Mouse (Mus musculus) megakaryocyte progenitor cell, adult 5-6 weeks (primary cell): ENCODE measurements at regions not wholly inside any gene's neighbourhood (a gene's known extent, or its start where the extent isn't known, plus 50 kb on each side); places are given as distances from the start of the nearest gene placed in this dataset.

Experiments used
- ATAC-seq: replicated peaks from 2 replicates; pipeline ENCODE4 v1.8.0; 2016; ENCODE audit warnings: mild to moderate bottlenecking, moderate TSS enrichment, inconsistent platforms; ENCODE audit not compliant: poor library complexity

DNA sequence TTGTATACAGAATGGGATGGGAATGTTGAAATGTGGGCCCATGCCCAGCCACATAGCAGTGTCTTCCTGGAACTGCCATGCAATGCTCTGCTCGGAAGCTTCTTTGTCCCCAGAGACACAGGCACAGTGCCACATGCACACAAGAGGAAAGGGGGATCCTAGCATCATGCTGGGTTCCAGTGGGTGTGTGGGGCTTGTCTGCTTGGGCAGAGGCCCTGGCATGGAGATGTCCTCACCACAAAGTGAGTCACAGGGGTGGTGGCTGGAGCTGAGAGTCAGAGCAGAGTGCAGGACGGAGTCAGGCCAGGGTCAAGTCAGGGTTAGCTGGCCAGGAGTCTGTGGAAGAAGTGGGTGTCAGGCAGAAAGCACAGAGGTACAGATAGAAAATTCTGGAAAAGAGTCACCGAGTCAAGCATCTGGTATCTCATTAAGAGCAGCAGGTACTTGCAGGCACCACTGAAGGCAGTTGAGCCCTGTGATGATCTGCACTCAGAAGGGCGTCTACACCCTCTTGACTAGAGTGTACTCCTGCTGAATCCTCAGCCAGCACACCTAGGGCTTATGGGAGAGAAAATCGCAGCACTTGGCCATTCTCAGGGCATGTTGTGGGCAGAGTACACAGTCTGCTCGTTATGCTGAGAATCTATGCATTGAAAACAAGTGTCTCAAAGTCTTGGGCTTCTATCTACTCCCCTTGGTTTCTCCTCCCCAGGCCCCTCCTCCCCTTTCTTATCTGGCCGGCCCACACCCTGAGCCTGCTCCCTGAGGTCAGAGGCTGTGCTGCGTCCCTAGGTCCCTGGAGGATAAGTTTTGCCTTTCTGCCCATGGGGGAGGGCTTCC lies 85.3 kb downstream of the Ackr3 start:
- peak; percentile 94 for ATAC-seq

DNA sequence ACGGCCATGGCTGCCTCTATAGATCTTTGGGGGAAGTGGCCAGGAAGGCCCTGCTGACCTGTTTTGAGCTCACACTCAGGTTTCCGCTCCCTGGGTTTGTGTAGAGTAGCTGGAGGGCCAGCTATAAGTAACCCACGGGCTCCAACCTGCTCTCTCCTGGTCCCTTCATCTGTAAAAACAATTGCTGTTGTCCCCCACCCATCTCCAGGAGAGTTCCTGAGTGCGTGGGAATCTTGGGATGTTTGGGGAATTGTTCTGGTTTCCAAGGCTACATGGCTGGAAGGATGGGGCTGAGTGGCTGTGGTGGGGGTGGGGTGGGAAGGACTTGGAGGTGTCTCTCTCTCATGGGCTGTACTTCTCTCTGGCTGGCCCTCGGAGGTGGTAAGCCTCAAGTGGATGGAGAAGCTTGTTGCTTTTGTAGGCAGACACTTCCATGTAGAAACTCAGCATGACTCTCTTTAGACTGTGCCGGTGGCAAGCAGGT lies 86.0 kb downstream of the Ackr3 start:
- peak; percentile 10; the same call in 1 of the 2 replicates for ATAC-seq

DNA sequence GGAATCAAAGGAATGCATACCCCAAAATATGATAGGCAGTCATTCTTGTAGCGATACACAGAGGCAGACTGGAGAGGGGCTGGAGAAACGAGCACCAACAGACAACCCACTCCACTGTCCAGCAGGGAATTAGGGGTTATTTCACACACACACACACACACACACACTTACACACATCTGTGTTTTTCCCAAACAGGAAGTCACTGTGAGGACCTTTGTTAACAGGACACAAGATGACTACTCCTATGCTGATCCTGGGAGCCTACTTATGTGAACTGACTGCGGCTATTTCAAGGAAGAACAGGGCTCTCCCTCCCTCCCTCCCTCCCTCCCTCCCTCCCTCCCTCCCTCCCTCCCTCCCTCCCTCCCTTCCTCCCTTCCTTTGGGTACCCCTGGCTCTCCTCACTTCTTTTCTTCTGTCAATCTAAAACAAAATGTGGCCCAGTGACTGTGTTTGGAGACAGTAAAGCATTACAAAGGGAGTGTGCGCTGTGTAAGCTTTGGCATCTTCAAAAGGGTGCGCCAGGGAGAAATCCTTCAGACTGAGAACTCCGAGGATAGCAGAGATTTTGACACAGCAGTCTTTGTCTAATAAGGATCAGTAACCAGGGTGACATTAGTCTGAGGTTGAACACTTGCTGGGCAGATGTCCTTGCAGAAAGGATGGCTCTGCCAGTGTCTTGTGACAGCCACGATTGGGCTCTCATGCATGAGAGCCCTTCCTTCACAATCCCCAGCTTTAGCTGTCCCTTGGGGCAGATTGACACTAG lies 86.8 kb downstream of the Ackr3 start:
- ATAC-seq: no peak

GRCm38 (mm10) chr1:90291256-90291655 lies 87.5 kb downstream of the Ackr3 start:
- no peak for ATAC-seq

GRCm38 (mm10) chr1:90297751-90298150 lies 94.0 kb downstream of the Ackr3 start:
- ATAC-seq: no peak

- no peak for ATAC-seq
Measured at GRCm38 (mm10) chr1:90300229-90300628, 96.4 kb downstream of the Ackr3 start.

DNA sequence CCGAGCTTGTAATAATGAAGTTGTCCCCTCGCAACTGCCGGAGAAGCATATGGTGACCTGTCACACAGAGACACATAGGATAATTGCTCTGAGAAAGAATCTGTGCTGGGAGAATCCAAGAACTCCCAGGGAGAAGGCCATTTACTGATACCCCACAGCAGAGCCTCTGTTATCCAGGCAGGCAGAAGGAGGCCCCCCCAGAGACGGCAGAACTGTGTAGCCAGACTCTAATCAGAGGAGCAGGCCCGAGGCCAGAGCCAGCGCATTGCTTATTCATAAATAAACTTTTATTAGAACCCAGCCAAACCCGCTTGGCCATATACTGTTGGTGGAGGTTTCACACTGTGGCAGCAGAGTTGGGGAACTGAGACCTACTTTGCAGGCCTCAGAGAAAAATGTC lies 100.6 kb downstream of the Ackr3 start:
- ATAC-seq: no peak

- no peak for ATAC-seq
Measured at GRCm38 (mm10) chr1:90311016-90311415, 107.2 kb downstream of the Ackr3 start.

- no peak for ATAC-seq
Measured at GRCm38 (mm10) chr1:90311649-90312442, 108.1 kb downstream of the Ackr3 start.

DNA sequence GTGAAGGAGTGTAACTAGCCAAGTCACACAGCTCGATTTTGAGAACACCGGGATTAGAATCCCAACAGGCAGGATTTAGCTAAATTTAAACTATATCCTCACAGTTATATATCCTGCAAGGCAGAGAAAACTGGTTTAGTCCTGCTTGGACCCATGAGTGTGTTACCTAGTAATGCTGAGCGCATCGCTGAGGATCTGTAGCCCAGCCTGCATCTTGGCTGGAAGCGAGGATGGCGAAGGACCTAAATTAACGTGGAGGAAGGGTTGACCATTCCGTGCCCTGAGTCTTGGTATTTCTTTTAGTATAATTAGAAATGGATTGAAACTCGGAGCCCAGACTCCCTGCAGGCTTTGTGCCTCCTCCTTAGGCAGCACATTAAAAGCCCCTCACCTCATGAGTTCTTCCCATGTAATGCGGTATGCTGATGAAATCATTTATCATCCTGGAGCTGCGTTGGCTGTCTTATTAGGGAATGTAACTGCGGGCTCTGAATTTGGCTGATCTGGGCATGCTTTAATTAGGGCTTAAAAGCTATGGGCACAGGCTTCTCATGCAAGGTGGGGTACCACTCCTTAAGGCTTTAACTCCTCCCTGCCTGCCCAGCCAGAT lies 110.1 kb downstream of the Ackr3 start:
- no peak for ATAC-seq

- no peak for ATAC-seq
Measured at GRCm38 (mm10) chr1:90317902-90318301, 114.1 kb downstream of the Ackr3 start.

DNA sequence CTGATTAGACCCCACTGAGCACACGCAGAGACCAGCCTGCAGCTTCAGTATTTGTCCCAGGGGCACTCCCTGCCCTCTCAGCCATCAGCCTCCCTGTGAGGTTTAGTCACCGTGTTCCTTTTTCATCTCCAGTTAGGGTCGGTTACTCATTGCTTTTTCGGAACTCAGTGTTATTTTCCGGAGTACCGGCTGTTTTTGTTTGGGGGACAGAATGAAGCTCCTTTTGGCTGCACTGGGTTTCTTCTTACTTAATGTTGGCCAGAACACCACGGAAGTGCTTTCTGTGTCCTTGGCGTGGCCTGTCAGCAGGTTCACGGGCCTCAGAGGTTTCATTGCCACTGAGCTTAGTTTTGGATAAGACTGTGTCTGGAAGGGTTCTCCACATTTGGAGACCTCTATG lies 114.7 kb downstream of the Ackr3 start:
- ATAC-seq: no peak

- ATAC-seq: no peak
Measured at GRCm38 (mm10) chr1:90320518-90320917, 116.7 kb downstream of the Ackr3 start.

DNA sequence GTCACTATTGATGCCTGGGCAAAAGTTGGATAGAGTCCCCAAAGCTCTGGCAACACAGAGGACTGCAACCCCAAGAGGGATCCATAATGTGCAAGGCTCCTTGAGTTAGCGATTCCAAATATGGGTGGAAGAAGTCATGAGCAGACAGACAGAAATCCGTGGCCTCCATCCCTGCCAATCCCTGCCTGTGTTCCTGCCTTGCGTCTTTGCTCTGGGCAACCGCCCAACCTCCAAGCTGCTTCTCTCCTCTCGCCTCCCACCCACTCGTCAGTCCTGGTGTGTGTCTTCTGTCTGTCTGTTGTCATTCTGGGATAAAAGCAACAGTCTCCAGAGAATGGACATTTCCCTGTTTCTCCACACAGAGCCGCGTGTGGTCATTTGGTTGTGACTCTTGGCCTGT lies 117.7 kb downstream of the Ackr3 start:
- ATAC-seq: no peak

DNA sequence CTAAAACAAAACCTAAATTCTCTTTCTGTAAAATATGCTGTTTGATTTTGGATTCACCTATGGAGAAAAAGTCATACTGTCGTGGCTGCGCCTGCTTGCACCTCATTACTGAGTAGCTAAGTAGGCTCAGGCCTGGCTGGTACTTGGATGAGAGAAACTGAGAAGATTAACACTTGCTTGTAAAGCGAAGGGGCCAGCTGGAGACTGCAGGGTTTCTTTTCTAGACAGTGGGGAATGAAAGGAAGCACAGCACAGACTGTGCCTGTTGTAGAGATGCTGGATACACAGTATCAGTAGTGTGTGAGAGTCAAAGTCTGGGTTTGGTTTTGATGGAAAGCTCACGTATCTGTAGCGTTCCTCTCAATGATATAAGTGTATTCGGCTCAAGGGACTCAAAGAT lies 123.5 kb downstream of the Ackr3 start:
- ATAC-seq: no peak

GRCm38 (mm10) chr1:90332531-90332930 lies 128.8 kb downstream of the Ackr3 start:
- no peak for ATAC-seq

GRCm38 (mm10) chr1:90333676-90334430 lies 130.1 kb downstream of the Ackr3 start:
- ATAC-seq: no peak

DNA sequence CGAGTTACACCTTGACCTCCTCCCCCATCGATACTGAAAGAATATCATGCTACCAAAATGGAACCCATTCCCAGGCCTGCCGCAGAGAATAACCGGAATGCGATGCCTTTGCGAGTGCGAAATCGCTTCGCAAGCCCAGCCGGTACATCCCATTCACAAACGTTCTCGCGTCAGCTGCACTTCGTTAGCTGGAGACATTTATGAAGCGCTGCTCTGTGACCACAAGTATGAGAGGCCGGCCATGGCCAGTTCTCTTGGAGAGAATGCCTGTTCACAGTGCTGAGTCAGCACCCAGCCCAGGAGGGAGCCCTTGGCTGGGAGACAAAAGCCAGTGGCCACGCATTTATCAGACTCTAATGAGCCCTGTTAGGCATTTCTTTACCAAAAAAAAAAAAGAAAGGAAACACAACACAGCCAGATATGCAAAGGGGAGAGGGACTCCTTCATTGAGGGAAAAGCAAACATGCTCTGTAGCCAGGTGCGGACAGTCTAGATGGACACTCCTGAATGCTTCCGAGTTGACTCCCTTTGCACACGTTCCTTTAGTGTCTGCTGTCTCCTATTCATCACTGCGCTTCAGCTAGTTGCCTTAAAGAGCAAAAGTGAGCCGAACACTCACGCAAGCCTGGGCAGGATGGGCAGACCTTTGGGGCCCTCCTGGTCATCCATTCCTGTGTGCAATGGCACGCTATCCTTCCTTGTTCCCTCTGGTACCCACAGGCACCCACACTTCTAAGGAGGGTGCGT lies 131.4 kb downstream of the Ackr3 start:
- no peak for ATAC-seq

- ATAC-seq: no peak
Measured at GRCm38 (mm10) chr1:90337876-90338316, 134.1 kb downstream of the Ackr3 start.
